Mouse (Mus musculus) embryonic fibroblast, embryonic 13.5 days (primary cell): ENCODE results near the gene Ddah1. TPM values are rescaled to one million over a fixed set of nuclear protein-coding genes. Genes with fewer than 3 reads are reported as not detected.

ENCODE experiments used
- H3K27ac ChIP-seq: 2 replicates; pipeline ENCODE4 v1.5.1; 2012; ENCODE audit warnings: low read length, control low read depth, inconsistent platforms; ENCODE audit not compliant: insufficient read depth
- H3K4me1 ChIP-seq: 2 replicates; pipeline ENCODE4 v1.6.1; 2011; ENCODE audit warnings: low read length; ENCODE audit not compliant: control insufficient read depth, insufficient read depth
- H3K4me3 ChIP-seq: 2 replicates; pipeline ENCODE4 v1.5.1; 2011; ENCODE audit warnings: mild to moderate bottlenecking, control low read depth, low read length; ENCODE audit not compliant: insufficient read depth
- CTCF ChIP-seq: IDR thresholded peaks from 2 replicates; pipeline ENCODE4 v1.5.1; 2011; ENCODE audit warnings: mild to moderate bottlenecking, control low read depth, low read length, moderate library complexity, borderline replicate concordance; ENCODE audit not compliant: insufficient read depth
- POLR2A ChIP-seq: IDR thresholded peaks from 2 replicates; pipeline ENCODE4 v1.6.1; 2011; ENCODE audit warnings: low read depth, mild to moderate bottlenecking, control low read depth, low read length, moderate library complexity
- polyA plus RNA-seq: library from polyadenylated mRNA; stranded (reverse); fragments of >200 nt; gene quantifications from 2 replicates; pipeline ENCODE4 v1.2.4, GENCODE M21; 2011; ENCODE audit warnings: low read depth; ENCODE audit not compliant: missing spikeins, insufficient read length

Gene Ddah1
- polyA plus RNA-seq, 1 experiment: 145 TPM

- peaks cover 8% of the 10 kb centered on the region for H3K4me1 ChIP-seq
- no peak overlapping the region for H3K27ac ChIP-seq
- no peak for TF ChIP-seq CTCF
- no peak overlapping the region for H3K4me3 ChIP-seq
Measured at GRCm38 (mm10) chr3:145798042-145798441, 39.6 kb downstream of the Ddah1 start.

GRCm38 (mm10) chr3:145798751-145799188, 40.3 kb downstream of the Ddah1 start:
- Histone ChIP-seq H3K4me3 (no peak overlapping the region), H3K4me1 (peaks cover 8% of the 10 kb centered on the region), H3K27ac (peak overlapping the region; percentile 2; the same call in 1 of the 2 replicates)
- no peak for TF ChIP-seq CTCF
- TF ChIP-seq POLR2A: no peak

GRCm38 (mm10) chr3:145799365-145799764, 40.9 kb downstream of the Ddah1 start:
- Histone ChIP-seq H3K27ac (no peak overlapping the region), H3K4me1 (peaks cover 8% of the 10 kb centered on the region), H3K4me3 (no peak overlapping the region)
- TF ChIP-seq CTCF (no peak), POLR2A (no peak)

- peaks cover 9% of the 10 kb centered on the region for H3K4me1 ChIP-seq
- TF ChIP-seq POLR2A (no peak), CTCF (no peak)
- H3K27ac ChIP-seq: peak overlapping the region; percentile 88
- no peak overlapping the region for H3K4me3 ChIP-seq
Measured at GRCm38 (mm10) chr3:145802106-145802505, 43.6 kb downstream of the Ddah1 start.

GRCm38 (mm10) chr3:145805848-145806247, 47.4 kb downstream of the Ddah1 start:
- Histone ChIP-seq H3K4me1 (peaks cover 4% of the 10 kb centered on the region; the same call in 1 of the 2 replicates), H3K27ac (peak overlapping the region; percentile 82), H3K4me3 (no peak overlapping the region)
- TF ChIP-seq POLR2A (no peak), CTCF (no peak)

GRCm38 (mm10) chr3:145806502-145806901, 48.0 kb downstream of the Ddah1 start:
- TF ChIP-seq CTCF (no peak), POLR2A (no peak)
- peak overlapping the region; percentile 93 for H3K27ac ChIP-seq
- H3K4me1 ChIP-seq: peaks cover 4% of the 10 kb centered on the region; the same call in 1 of the 2 replicates
- H3K4me3 ChIP-seq: no peak overlapping the region

- Histone ChIP-seq H3K4me3 (no peak overlapping the region), H3K27ac (peak overlapping the region; percentile 61), H3K4me1 (peaks cover 3% of the 10 kb centered on the region; the same call in 1 of the 2 replicates)
- TF ChIP-seq POLR2A: no peak
- TF ChIP-seq CTCF: no peak
Measured at GRCm38 (mm10) chr3:145816807-145817206, 58.3 kb downstream of the Ddah1 start.

- H3K27ac ChIP-seq: no peak overlapping the region
- no peak overlapping the region for H3K4me3 ChIP-seq
- peaks cover 3% of the 10 kb centered on the region; the same call in 1 of the 2 replicates for H3K4me1 ChIP-seq
- TF ChIP-seq POLR2A (no peak), CTCF (no peak)
Measured at GRCm38 (mm10) chr3:145817276-145817675, 58.8 kb downstream of the Ddah1 start.

GRCm38 (mm10) chr3:145820439-145820838, 62.0 kb downstream of the Ddah1 start:
- Histone ChIP-seq H3K4me3 (no peak overlapping the region), H3K27ac (no peak overlapping the region), H3K4me1 (peaks cover 3% of the 10 kb centered on the region; the same call in 1 of the 2 replicates)
- TF ChIP-seq POLR2A (no peak), CTCF (no peak)

GRCm38 (mm10) chr3:145820938-145821337, 62.5 kb downstream of the Ddah1 start:
- Histone ChIP-seq H3K27ac (no peak overlapping the region), H3K4me1 (peaks cover 3% of the 10 kb centered on the region; the same call in 1 of the 2 replicates), H3K4me3 (no peak overlapping the region)
- no peak for TF ChIP-seq POLR2A
- no peak for TF ChIP-seq CTCF

GRCm38 (mm10) chr3:145822201-145822600, 63.7 kb downstream of the Ddah1 start:
- peaks cover 3% of the 10 kb centered on the region for H3K4me1 ChIP-seq
- TF ChIP-seq CTCF: no peak
- no peak for TF ChIP-seq POLR2A
- no peak overlapping the region for H3K4me3 ChIP-seq
- no peak overlapping the region for H3K27ac ChIP-seq
